Mouse (Mus musculus): ENCODE results near the gene Tmem270. TPM values are rescaled to one million over a fixed set of nuclear protein-coding genes. Genes with fewer than 3 reads are reported as not detected.

Gene Tmem270
- total and polyA plus RNA-seq, 3 experiments = not detected

DNA sequence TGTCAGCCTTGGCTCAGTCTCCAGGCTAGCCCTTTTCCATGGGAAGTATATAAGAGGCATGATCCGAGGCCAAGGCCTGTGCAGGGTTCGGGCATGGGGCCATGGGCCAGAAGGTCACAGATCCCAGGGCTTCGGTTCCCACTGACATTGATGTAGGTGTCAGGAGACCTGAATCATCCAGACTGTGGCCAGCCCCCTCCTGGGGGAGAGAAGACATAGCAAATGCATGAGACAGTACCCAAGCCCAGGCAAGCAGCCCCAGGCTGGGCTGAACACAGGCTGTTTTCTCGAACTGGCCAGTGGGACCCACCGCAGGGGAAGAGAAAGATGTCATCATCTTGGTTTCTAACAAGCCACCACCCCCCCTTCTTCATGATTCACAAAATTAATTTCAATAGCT lies 33.9 kb downstream of the Tmem270 start:
- Histone ChIP-seq H3K4me3 (replicated peaks in 1 of 3; ENCODE audit: low read depth in 2 of 3, low read length in 2 of 3, poor library complexity in 1 of 3) (no peak overlapping the region), H3K9me3 (replicated peaks; ENCODE audit: low read length) (peaks cover 2% of the 10 kb centered on the region), H3K4me1 (ENCODE audit: control insufficient read depth in 1 of 2, insufficient read depth in 2 of 2) (no peaks in the 10 kb centered on the region), H3K27me3 (replicated peaks) (peaks cover 78% of the 10 kb centered on the region), H3K27ac (ENCODE audit: insufficient read depth, low read depth) (no peak overlapping the region), H3K4me2 (ENCODE audit: insufficient read depth, low read depth, poor library complexity, severe bottlenecking) (no peak overlapping the region), H3K9ac (ENCODE audit: insufficient read depth, low read depth) (no peak overlapping the region), H3K36me3 (replicated peaks in 1 of 2; ENCODE audit: control insufficient read depth in 1 of 2, insufficient read depth in 1 of 2, low read length in 1 of 2) (no peaks in the 10 kb centered on the region), H3K79me2 (replicated peaks; ENCODE audit: control insufficient read depth, extremely low read depth, insufficient read depth, poor library complexity, severe bottlenecking) (no peaks in the 10 kb centered on the region)
- dilution Hi-C loops (cut with MboI; ENCODE audit: extremely low pct_ligation_motif_present, extremely low pct_unique_long_range_greater_than_20kb, low sequenced_read_pairs) (no loop called here), in situ Hi-C loops (cut with MboI; ENCODE audit: low pct_ligation_motif_present, low pct_unique_long_range_greater_than_20kb, low sequenced_read_pairs) (no loop called here)
- no peak for TF ChIP-seq GABPA (IDR thresholded peaks at IDR 0.05; ENCODE audit: insufficient replicate concordance, low read depth, low read length)
- TF ChIP-seq RCOR1 (conservative IDR thresholded peaks at IDR 0.05; ENCODE audit: low read depth, low read length) = no peak
- no peak for TF ChIP-seq HCFC1 (IDR thresholded peaks at IDR 0.05; ENCODE audit: low read depth, low read length)
- no peak for TF ChIP-seq MEF2A (IDR thresholded peaks at IDR 0.05; ENCODE audit: borderline replicate concordance, low read depth, low read length)
- no peak for TF ChIP-seq ZC3H11A (IDR thresholded peaks at IDR 0.05; ENCODE audit: low read depth, low read length)
- TF ChIP-seq MYC (IDR thresholded peaks at IDR 0.05; ENCODE audit: low read depth, low read length) = no peak
- TF ChIP-seq ETS1 (conservative IDR thresholded peaks at IDR 0.05; ENCODE audit: low read depth, low read length) = no peak
- TF ChIP-seq POLR2AphosphoS2 (IDR thresholded peaks at IDR 0.05; ENCODE audit: low read depth, low read length) = no peak
- no peak for TF ChIP-seq POLR2A (IDR thresholded peaks at IDR 0.05; ENCODE audit: low read depth, low read length)
- TF ChIP-seq MXI1 (IDR thresholded peaks at IDR 0.05; ENCODE audit: low read depth, low read length) = no peak
- no peak for TF ChIP-seq CHD2 (IDR thresholded peaks at IDR 0.05; ENCODE audit: low read length)
- no peak for TF ChIP-seq E2F4 (IDR thresholded peaks at IDR 0.05; ENCODE audit: insufficient replicate concordance, low read depth, low read length)
- DNase-seq (ENCODE audit: extremely low read depth) = no peak

DNA sequence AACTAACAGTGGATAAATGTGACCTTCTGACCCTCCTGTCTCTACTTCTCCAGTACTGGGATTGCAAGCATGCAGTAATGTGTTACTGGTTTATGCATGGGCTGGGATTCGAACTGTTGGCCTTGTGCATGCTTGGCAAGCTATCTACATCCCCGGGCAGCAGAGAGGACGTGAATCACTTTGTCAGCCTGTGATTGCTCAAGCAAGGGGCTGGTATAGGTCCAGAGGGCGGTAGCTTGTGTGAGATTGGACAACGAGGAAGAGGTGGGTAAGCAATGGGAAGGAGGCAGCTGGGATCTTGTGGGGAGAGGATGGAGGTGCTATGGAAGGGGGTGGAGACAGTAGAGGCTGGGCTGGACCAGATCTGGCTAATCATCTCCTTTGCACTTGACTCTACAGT lies 38.0 kb downstream of the Tmem270 start:
- no peak for DNase-seq (ENCODE audit: extremely low read depth)
- no peak overlapping the region for H3K27ac ChIP-seq (ENCODE audit: insufficient read depth, low read depth)
- no peak overlapping the region for H3K4me3 ChIP-seq (replicated peaks in 1 of 3; ENCODE audit: low read depth in 2 of 3, low read length in 2 of 3, poor library complexity in 1 of 3)
- peaks cover 79% of the 10 kb centered on the region for H3K27me3 ChIP-seq (replicated peaks)
- dilution Hi-C loops (cut with MboI; ENCODE audit: extremely low pct_ligation_motif_present, extremely low pct_unique_long_range_greater_than_20kb, low sequenced_read_pairs) (no loop called here), in situ Hi-C loops (cut with MboI; ENCODE audit: low pct_ligation_motif_present, low pct_unique_long_range_greater_than_20kb, low sequenced_read_pairs) (no loop called here)
- H3K9ac ChIP-seq (ENCODE audit: insufficient read depth, low read depth) = no peak overlapping the region
- H3K4me2 ChIP-seq (ENCODE audit: insufficient read depth, low read depth, poor library complexity, severe bottlenecking) = no peak overlapping the region
- H3K9me3 ChIP-seq (replicated peaks; ENCODE audit: low read length) = no peaks in the 10 kb centered on the region
- no peak for TF ChIP-seq NELFE (IDR thresholded peaks at IDR 0.05; ENCODE audit: low read depth, low read length)
- TF ChIP-seq ETS1 (conservative IDR thresholded peaks at IDR 0.05; ENCODE audit: low read depth, low read length) = no peak
- TF ChIP-seq MYC (IDR thresholded peaks at IDR 0.05; ENCODE audit: low read depth, low read length) = no peak
- no peak for TF ChIP-seq ZNF384 (IDR thresholded peaks at IDR 0.05; ENCODE audit: low read depth, low read length)
- no peak for TF ChIP-seq E2F4 (IDR thresholded peaks at IDR 0.05; ENCODE audit: insufficient replicate concordance, low read depth, low read length)
- TF ChIP-seq CTCF (conservative IDR thresholded peaks at IDR 0.05 in 1 of 2, IDR thresholded peaks at IDR 0.05 in 1 of 2; ENCODE audit: low read depth in 2 of 2, low read length in 2 of 2) = no peak
- no peak for TF ChIP-seq JUN (IDR thresholded peaks at IDR 0.05; ENCODE audit: insufficient read depth, low read depth, low read length)
- no peak for TF ChIP-seq JUND (conservative IDR thresholded peaks at IDR 0.05; ENCODE audit: low read depth, low read length)
- TF ChIP-seq RCOR1 (conservative IDR thresholded peaks at IDR 0.05; ENCODE audit: low read depth, low read length) = no peak
- no peak for TF ChIP-seq PAX5 (IDR thresholded peaks at IDR 0.05; ENCODE audit: low read length)
- no peak for TF ChIP-seq POLR2AphosphoS2 (IDR thresholded peaks at IDR 0.05; ENCODE audit: low read depth, low read length)
- no peak for TF ChIP-seq MAX (IDR thresholded peaks at IDR 0.05; ENCODE audit: low read length)
- no peak for TF ChIP-seq EP300 (IDR thresholded peaks at IDR 0.05; ENCODE audit: low read length)
- no peaks in the 10 kb centered on the region for H3K4me1 ChIP-seq (ENCODE audit: control insufficient read depth in 1 of 2, insufficient read depth in 2 of 2)
- H3K36me3 ChIP-seq (replicated peaks in 1 of 2; ENCODE audit: control insufficient read depth in 1 of 2, insufficient read depth in 1 of 2, low read length in 1 of 2) = no peaks in the 10 kb centered on the region
- H3K79me2 ChIP-seq (replicated peaks; ENCODE audit: control insufficient read depth, extremely low read depth, insufficient read depth, poor library complexity, severe bottlenecking) = no peaks in the 10 kb centered on the region

All from CH12.LX (cell line).